In the genomic region with DNA sequence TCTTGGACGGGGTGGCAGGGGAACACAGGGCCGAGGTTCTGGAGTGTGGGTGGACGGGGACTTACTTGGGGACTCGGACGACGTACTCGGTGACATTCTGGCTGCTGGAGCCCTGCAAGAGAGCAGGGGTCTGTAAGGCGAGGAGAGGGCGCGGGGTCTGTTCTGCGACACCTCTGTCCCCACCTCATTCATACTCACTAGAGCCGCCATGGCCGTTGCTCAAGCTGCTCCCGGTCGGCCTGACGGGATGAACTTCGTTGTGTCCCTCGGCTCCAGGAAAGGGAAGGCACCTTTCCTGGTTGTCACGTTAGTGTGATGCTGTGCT, we compare ENCODE assay signal across 8 mouse cellular contexts. TPM values are rescaled to one million over a fixed set of nuclear protein-coding genes. Genes with fewer than 3 reads are reported as not detected.
A peak's percentile ranks its signal among the peaks of the same experiment; 100 is the strongest.
DNase-seq lines count a peak whose midpoint lies in the region; ATAC-seq and TF ChIP-seq lines count a peak whose summit lies in the region.

No protein-coding gene starts in this region.

- peak overlapping the region; percentile 83 for H3K27ac ChIP-seq in heart, embryonic 13.5 days (replicated peaks)
- peak overlapping the region; percentile 76 for H3K27ac ChIP-seq in MEL (ENCODE audit: control insufficient read depth, low read depth, low read length)

- peaks cover 20% of the 10 kb centered on the region for H3K79me2 ChIP-seq in MEL (ENCODE audit: control insufficient read depth, insufficient read depth, low read length, poor library complexity)

- H3K36me3 ChIP-seq in heart, embryonic 13.5 days, result peaks cover 37% of the 10 kb centered on the region
- H3K36me3 ChIP-seq in MEL (ENCODE audit: control insufficient read depth in 1 of 2, insufficient read depth in 2 of 2, low read length in 2 of 2), result peaks cover under 1 to 10% of the 10 kb centered on the region in 2 experiments

- no peak for TF ChIP-seq CTCF in MEL (IDR thresholded peaks at IDR 0.05 in 2 of 3, conservative IDR thresholded peaks at IDR 0.05 in 1 of 3; ENCODE audit: control insufficient read depth in 1 of 3, insufficient read depth in 1 of 3, low read depth in 2 of 3, low read length in 3 of 3, poor library complexity in 1 of 3, severe bottlenecking in 1 of 3)

- DNase-seq in heart, postnatal 14 days, result no peak
- DNase-seq in MEL (ENCODE audit: low read depth, low spot score), result no peak
- no peak for DNase-seq in cerebellum, adult 9-11 months
- no peak for DNase-seq in thymus, postnatal 0 days (ENCODE audit: low spot score)
- no peak for DNase-seq in retina, embryonic 14.5 days (ENCODE audit: low spot score)

- no peaks in the 10 kb centered on the region for H3K27me3 ChIP-seq in heart, embryonic 13.5 days (replicated peaks)
- H3K27me3 ChIP-seq in MEL (ENCODE audit: control insufficient read depth in 1 of 2, insufficient read depth in 2 of 2, low read length in 2 of 2), result no peaks in the 10 kb centered on the region

- peak overlapping the region; percentile 75 for H3K4me2 ChIP-seq in heart, embryonic 13.5 days

- TF ChIP-seq RAD21 in MEL (IDR thresholded peaks at IDR 0.05; ENCODE audit: low read depth, low read length), result no peak

- intact Hi-C loops in heart, postnatal 14 days (cut with DNase I), result loop anchor here (1.0 to 5.0 kb wide), 3 partner anchors 19 to 236 kb away; partner anchors contain the start of genes Clpp, Gpr108 and Trip10

- no peak for TF ChIP-seq POLR2A in MEL (IDR thresholded peaks at IDR 0.05; ENCODE audit: control insufficient read depth in 1 of 2, insufficient read depth in 1 of 2, low read depth in 1 of 2, low read length in 2 of 2, poor library complexity in 1 of 2)

- WGBS in heart, embryonic 13.5 days, result under 1% methylated on average over 19 of the region's 19 CpGs

- peak; percentile 3; the same call in 1 of the 2 replicates for ATAC-seq in heart, embryonic 13.5 days (ENCODE audit: extremely low read depth, insufficient number of reproducible peaks, low FRiP score, low TSS enrichment)
- peak; percentile 44 to 49 for ATAC-seq in hematopoietic stem cell, adult 5-6 weeks (replicated peaks in 1 of 2; ENCODE audit: insufficient read depth in 1 of 2, low FRiP score in 2 of 2, low TSS enrichment in 1 of 2, low read depth in 1 of 2, poor library complexity in 2 of 2, severe bottlenecking in 2 of 2)
- ATAC-seq in megakaryocyte progenitor cell, adult 5-6 weeks (replicated peaks; ENCODE audit: poor library complexity), result peak; percentile 40

- peak overlapping the region; percentile 74 for H3K4me3 ChIP-seq in heart, embryonic 13.5 days
- H3K4me3 ChIP-seq in MEL (ENCODE audit: control insufficient read depth in 1 of 2, insufficient read depth in 1 of 2, low read depth in 2 of 2, low read length in 2 of 2), result peak overlapping the region; percentile 73 to 87

- H3K9ac ChIP-seq in heart, embryonic 13.5 days, result peak overlapping the region; percentile 82
- H3K9ac ChIP-seq in MEL (ENCODE audit: control insufficient read depth, low read depth, low read length, poor library complexity, severe bottlenecking), result peak overlapping the region; percentile 88

- no peaks in the 10 kb centered on the region for H3K9me3 ChIP-seq in heart, embryonic 13.5 days
- H3K9me3 ChIP-seq in MEL (replicated peaks; ENCODE audit: insufficient read depth, low read length), result no peaks in the 10 kb centered on the region

- H3K4me1 ChIP-seq in heart, embryonic 13.5 days, result peaks cover 20% of the 10 kb centered on the region
- H3K4me1 ChIP-seq in MEL (ENCODE audit: control insufficient read depth in 1 of 2, insufficient read depth in 2 of 2, low read length in 2 of 2), result peaks cover 6 to 17% of the 10 kb centered on the region in 2 experiments; a peak in 3 of 4 replicates

- no peak for TF ChIP-seq EP300 in MEL (IDR thresholded peaks at IDR 0.05; ENCODE audit: low read depth in 1 of 2, low read length in 2 of 2)

TF ChIP-seq in MEL, 35 proteins besides CTCF, POLR2A, EP300 and RAD21:
- TF ChIP-seq NELFE (IDR thresholded peaks at IDR 0.05; ENCODE audit: low read depth, low read length) (no peak), POLR2AphosphoS5 (IDR thresholded peaks at IDR 0.05; ENCODE audit: borderline replicate concordance, low read depth, low read length) (no peak), TAL1 (IDR thresholded peaks at IDR 0.05; ENCODE audit: low read length) (no peak), MYB (IDR thresholded peaks at IDR 0.05; ENCODE audit: low read depth, low read length) (no peak), GATA1 (IDR thresholded peaks at IDR 0.05; ENCODE audit: low read depth, low read length) (no peak), HCFC1 (IDR thresholded peaks at IDR 0.05; ENCODE audit: low read depth, low read length) (no peak), SMC3 (IDR thresholded peaks at IDR 0.05; ENCODE audit: low read depth, low read length) (no peak), NRF1 (IDR thresholded peaks at IDR 0.05; ENCODE audit: insufficient read depth, low read depth, low read length, poor library complexity, severe bottlenecking) (no peak), CHD2 (IDR thresholded peaks at IDR 0.05; ENCODE audit: low read length) (no peak), POLR2AphosphoS2 (IDR thresholded peaks at IDR 0.05; ENCODE audit: low read length) (no peak), GABPA (IDR thresholded peaks at IDR 0.05; ENCODE audit: low read depth, low read length) (no peak), JUND (IDR thresholded peaks at IDR 0.05; ENCODE audit: low read depth, low read length) (no peak)

RNA-seq across cellular contexts. Expression of gene Gtf2f1, which starts 0.2 kb away (rescaled TPM):
- polyA plus RNA-seq in heart, embryonic 13.5 days (2015; fragmentation: Nextera tagmentation; extraction: Ambion mirVana), result 32.8 and 35.1 TPM in 2 replicates
- total RNA-seq in heart, postnatal 14 days (2021), result 10 to 100 TPM; 22.0 to 23.6 TPM
- 116 and 145 TPM in 2 replicates for total RNA-seq in MEL (2012; rRNA removed)
- polyA plus RNA-seq in MEL (2012; ENCODE audit: insufficient read depth in 1 of 2, insufficient read length in 2 of 2, low read depth in 1 of 2, low replicate concordance in 2 of 2, missing spikeins in 1 of 2), result 100 to 1,000 TPM in 1 of 2 experiments, not detected in 1; 171 TPM
- total RNA-seq in hematopoietic stem cell, adult 5-6 weeks (2017), result 89.5 and 124 TPM in 2 replicates
- 52.8 and 61.1 TPM in 2 replicates for total RNA-seq in megakaryocyte progenitor cell, adult 5-6 weeks (2015)
- 120 and 142 TPM in 2 replicates for total RNA-seq in megakaryocyte progenitor cell, adult 5-6 weeks (2017)
- polyA plus RNA-seq in thymus, postnatal 0 days (2015; fragmentation: Nextera tagmentation; extraction: Ambion mirVana), result 76.1 and 81.7 TPM in 2 replicates

RNA-seq across cellular contexts. Expression of gene Gm17949, which starts 0.4 kb away (rescaled TPM):
- polyA plus RNA-seq in heart, embryonic 13.5 days (2015; fragmentation: Nextera tagmentation; extraction: Ambion mirVana), result 0.37 and 0.48 TPM in 2 replicates
- not detected for total RNA-seq in heart, postnatal 14 days (2021)
- total RNA-seq in MEL (2012; rRNA removed), result 0.08 TPM in 1 of 2 replicates, not detected in the other
- under 1 TPM in 1 of 2 experiments, not detected in 1; 0.13 TPM for polyA plus RNA-seq in MEL (2012; ENCODE audit: insufficient read depth in 1 of 2, insufficient read length in 2 of 2, low read depth in 1 of 2, low replicate concordance in 2 of 2, missing spikeins in 1 of 2)
- total RNA-seq in hematopoietic stem cell, adult 5-6 weeks (2017), result 0.56 TPM in 1 of 2 replicates, not detected in the other
- total RNA-seq in megakaryocyte progenitor cell, adult 5-6 weeks (2015), result not detected in 2 replicates
- total RNA-seq in megakaryocyte progenitor cell, adult 5-6 weeks (2017), result not detected in 2 replicates
- 0.42 and 0.53 TPM in 2 replicates for polyA plus RNA-seq in thymus, postnatal 0 days (2015; fragmentation: Nextera tagmentation; extraction: Ambion mirVana)

RNA-seq across cellular contexts. Expression of gene Pspn, which starts 11.1 kb away (rescaled TPM):
- 0.35 TPM in 1 of 2 replicates, not detected in the other for polyA plus RNA-seq in heart, embryonic 13.5 days (2015; fragmentation: Nextera tagmentation; extraction: Ambion mirVana)
- total RNA-seq in heart, postnatal 14 days (2021), result not detected
- not detected in 2 replicates for total RNA-seq in MEL (2012; rRNA removed)
- 1 to 10 TPM in 1 of 2 experiments, not detected in 1; 1.0 TPM for polyA plus RNA-seq in MEL (2012; ENCODE audit: insufficient read depth in 1 of 2, insufficient read length in 2 of 2, low read depth in 1 of 2, low replicate concordance in 2 of 2, missing spikeins in 1 of 2)
- total RNA-seq in hematopoietic stem cell, adult 5-6 weeks (2017), result not detected in 2 replicates
- total RNA-seq in megakaryocyte progenitor cell, adult 5-6 weeks (2015), result not detected in 2 replicates
- not detected in 2 replicates for total RNA-seq in megakaryocyte progenitor cell, adult 5-6 weeks (2017)
- polyA plus RNA-seq in thymus, postnatal 0 days (2015; fragmentation: Nextera tagmentation; extraction: Ambion mirVana), result 0.55 TPM in 1 of 2 replicates, not detected in the other

RNA-seq across cellular contexts. Expression of gene Alkbh7, which starts 13.7 kb away (rescaled TPM):
- polyA plus RNA-seq in heart, embryonic 13.5 days (2015; fragmentation: Nextera tagmentation; extraction: Ambion mirVana), result 45.7 and 56.8 TPM in 2 replicates
- 10 to 100 TPM; 49.6 to 52.8 TPM for total RNA-seq in heart, postnatal 14 days (2021)
- total RNA-seq in MEL (2012; rRNA removed), result 22.5 and 26.4 TPM in 2 replicates
- 10 to 100 TPM in 1 of 2 experiments, not detected in 1; 18.9 TPM for polyA plus RNA-seq in MEL (2012; ENCODE audit: insufficient read depth in 1 of 2, insufficient read length in 2 of 2, low read depth in 1 of 2, low replicate concordance in 2 of 2, missing spikeins in 1 of 2)
- total RNA-seq in hematopoietic stem cell, adult 5-6 weeks (2017), result 13.2 and 18.7 TPM in 2 replicates
- 15.1 and 16.6 TPM in 2 replicates for total RNA-seq in megakaryocyte progenitor cell, adult 5-6 weeks (2015)
- total RNA-seq in megakaryocyte progenitor cell, adult 5-6 weeks (2017), result 15.0 and 19.8 TPM in 2 replicates
- polyA plus RNA-seq in thymus, postnatal 0 days (2015; fragmentation: Nextera tagmentation; extraction: Ambion mirVana), result 35.0 and 35.6 TPM in 2 replicates

RNA-seq across cellular contexts. Expression of gene Khsrp, which starts 20.4 kb away (rescaled TPM):
- polyA plus RNA-seq in heart, embryonic 13.5 days (2015; fragmentation: Nextera tagmentation; extraction: Ambion mirVana), result 29.0 and 30.5 TPM in 2 replicates
- 10 to 100 TPM; 54.7 to 56.7 TPM for total RNA-seq in heart, postnatal 14 days (2021)
- 89.3 and 104 TPM in 2 replicates for total RNA-seq in MEL (2012; rRNA removed)
- polyA plus RNA-seq in MEL (2012; ENCODE audit: insufficient read depth in 1 of 2, insufficient read length in 2 of 2, low read depth in 1 of 2, low replicate concordance in 2 of 2, missing spikeins in 1 of 2), result 100 to 1,000 TPM; 125 to 157 TPM
- total RNA-seq in hematopoietic stem cell, adult 5-6 weeks (2017), result 67.1 and 94.5 TPM in 2 replicates
- total RNA-seq in megakaryocyte progenitor cell, adult 5-6 weeks (2015), result 99.5 and 107 TPM in 2 replicates
- 68.5 and 89.2 TPM in 2 replicates for total RNA-seq in megakaryocyte progenitor cell, adult 5-6 weeks (2017)
- 37.5 and 42.3 TPM in 2 replicates for polyA plus RNA-seq in thymus, postnatal 0 days (2015; fragmentation: Nextera tagmentation; extraction: Ambion mirVana)
